Mouse (Mus musculus) kidney, adult 9 months (tissue): Measurements from ENCODE around the gene BC048671.

Source experiments
- DNase-seq: peaks from one replicate; pipeline ENCODE4 v3.0.0; 2022

Gene BC048671

GRCm38 (mm10) chr6:90300919-90301318 lies at the start of gene BC048671:
BC048671 (plus strand) TSS chr6:90301219.
- DNase-seq: no peak

GRCm38 (mm10) chr6:90288265-90288664 lies 12.8 kb upstream of the BC048671 start:
- DNase-seq: peak; percentile 38

GRCm38 (mm10) chr6:90306315-90306975 lies 5.4 kb downstream of the BC048671 start:
- no peak for DNase-seq

- no peak for DNase-seq
Measured at GRCm38 (mm10) chr6:90308839-90309778, 8.1 kb downstream of the BC048671 start.

GRCm38 (mm10) chr6:90315961-90316360 lies 14.9 kb downstream of the BC048671 start:
- DNase-seq: no peak

- DNase-seq: no peak
Measured at GRCm38 (mm10) chr6:90317510-90318258, 16.7 kb downstream of the BC048671 start.

GRCm38 (mm10) chr6:90319019-90319418 lies 18.0 kb downstream of the BC048671 start:
- DNase-seq: no peak

GRCm38 (mm10) chr6:90319475-90320191 lies 18.6 kb downstream of the BC048671 start:
- no peak for DNase-seq

- DNase-seq: peak; percentile 60
Measured at GRCm38 (mm10) chr6:90320429-90320828, 19.4 kb downstream of the BC048671 start.

GRCm38 (mm10) chr6:90321811-90322210 lies 20.8 kb downstream of the BC048671 start:
- DNase-seq: no peak

GRCm38 (mm10) chr6:90324026-90324425 lies 23.0 kb downstream of the BC048671 start:
- DNase-seq: no peak

GRCm38 (mm10) chr6:90324463-90324862 lies 23.4 kb downstream of the BC048671 start:
- DNase-seq: no peak

GRCm38 (mm10) chr6:90324991-90325390 lies 24.0 kb downstream of the BC048671 start, which contains the start of gene Chst13:
Chst13 (minus strand) TSS chr6:90325185.
- peak; percentile 24 for DNase-seq

- DNase-seq: peak; percentile 32
Measured at GRCm38 (mm10) chr6:90327670-90328069, 26.7 kb downstream of the BC048671 start.

GRCm38 (mm10) chr6:90329953-90330352 lies 28.9 kb downstream of the BC048671 start:
- peak; percentile 32 for DNase-seq

- DNase-seq: peak; percentile 79
Measured at GRCm38 (mm10) chr6:90332561-90333425, 31.8 kb downstream of the BC048671 start, which contains the start of gene Uroc1. Uroc1 (plus strand) TSS chr6:90333284.

GRCm38 (mm10) chr6:90334244-90334643 lies 33.2 kb downstream of the BC048671 start:
- no peak for DNase-seq

- no peak for DNase-seq
Measured at GRCm38 (mm10) chr6:90342343-90342742, 41.3 kb downstream of the BC048671 start.

GRCm38 (mm10) chr6:90347183-90347582 lies 46.2 kb downstream of the BC048671 start:
- no peak for DNase-seq

GRCm38 (mm10) chr6:90348500-90348899 lies 47.5 kb downstream of the BC048671 start:
- DNase-seq: no peak

- DNase-seq: no peak
Measured at GRCm38 (mm10) chr6:90350011-90350410, 49.0 kb downstream of the BC048671 start.
